Mouse (Mus musculus) megakaryocyte, embryonic 14.5 days (primary cell): ENCODE measurements around the gene Rxfp4.

Experiments
- FLI1 ChIP-seq: IDR thresholded peaks from 2 replicates; pipeline ENCODE4 v1.6.1; 2012; ENCODE audit warnings: low read length, inconsistent platforms, mixed read lengths
- GATA1 ChIP-seq: IDR thresholded peaks from 3 replicates; pipeline ENCODE4 v1.6.1; 2012; ENCODE audit warnings: mixed read lengths, low read length, inconsistent platforms, borderline replicate concordance

- TF ChIP-seq GATA1 (no peak), FLI1 (no peak)
Observed at GRCm38 (mm10) chr3:88651669-88652618, 998 bp downstream of the Rxfp4 start.
